Mouse (Mus musculus) lung, postnatal 10 days (tissue): ENCODE measurements around the gene Samd3.
A peak's percentile ranks its signal among the peaks of the same experiment; 100 is the strongest.

Experiments
- DNase-seq: peaks from one replicate; pipeline ENCODE4 v3.0.0; 2021

Samd3 gene

DNA sequence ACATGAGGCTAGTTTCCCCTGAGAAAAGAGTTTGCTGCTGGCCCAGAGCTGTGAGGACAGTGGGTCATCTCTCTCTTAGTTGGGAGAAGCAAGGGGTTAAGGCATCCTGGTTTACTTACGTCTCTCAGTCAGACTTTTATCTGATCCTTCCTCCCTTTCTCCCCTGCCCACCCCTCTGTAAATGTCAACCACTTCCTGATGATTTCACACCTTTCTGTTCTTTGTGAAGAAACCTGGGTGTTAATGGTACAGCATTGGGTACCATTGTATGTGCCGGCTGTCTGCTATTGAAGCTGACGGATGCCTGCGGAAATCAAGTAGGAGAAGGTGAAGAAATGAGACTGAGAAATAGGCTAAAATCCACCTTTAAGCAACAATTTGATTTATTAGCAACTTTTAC, at the start of gene Samd3:
Samd3 (plus strand) TSS at position 220 of the 400 bp plus-strand sequence.
- DNase-seq: no peak

DNA sequence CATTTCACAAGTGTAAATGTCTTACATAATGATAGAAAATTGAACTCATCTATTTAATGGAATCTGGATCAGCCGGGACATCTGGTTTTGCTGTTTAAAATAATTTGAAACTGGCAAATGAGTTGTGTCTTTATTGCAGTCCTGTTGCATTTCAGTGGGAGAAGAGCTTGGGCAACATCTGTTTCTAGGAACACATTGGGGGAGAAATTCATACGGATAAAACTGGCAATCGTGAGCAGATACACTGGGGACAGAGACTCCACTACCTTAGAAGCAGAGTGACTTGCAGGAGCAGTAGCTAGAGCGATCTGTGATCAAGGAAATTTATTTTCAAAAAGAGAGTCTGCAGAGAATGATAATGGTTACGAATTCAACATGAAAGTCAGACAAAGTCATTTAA, 44.2 kb upstream of the Samd3 start:
- DNase-seq: no peak

DNA sequence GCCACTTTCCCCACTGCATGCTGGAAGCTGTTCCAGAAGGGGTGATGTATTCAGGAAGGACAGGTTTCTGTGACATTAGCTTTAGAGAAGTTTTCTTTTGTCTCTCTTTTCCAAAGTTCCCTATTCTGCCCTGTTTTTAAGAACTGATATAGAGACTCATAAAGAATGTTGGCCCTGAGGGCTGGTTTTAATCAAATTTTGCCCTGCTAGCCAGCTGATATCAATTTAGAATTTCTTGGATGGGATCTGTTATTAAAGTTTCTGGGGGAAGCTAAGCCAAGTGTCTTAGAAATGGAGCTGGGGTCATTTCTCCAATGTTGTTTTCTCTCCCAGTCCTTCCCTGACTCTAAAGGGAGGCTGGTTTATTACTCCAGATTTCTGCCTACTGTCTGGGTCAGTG, 38.7 kb upstream of the Samd3 start:
- no peak for DNase-seq

DNA sequence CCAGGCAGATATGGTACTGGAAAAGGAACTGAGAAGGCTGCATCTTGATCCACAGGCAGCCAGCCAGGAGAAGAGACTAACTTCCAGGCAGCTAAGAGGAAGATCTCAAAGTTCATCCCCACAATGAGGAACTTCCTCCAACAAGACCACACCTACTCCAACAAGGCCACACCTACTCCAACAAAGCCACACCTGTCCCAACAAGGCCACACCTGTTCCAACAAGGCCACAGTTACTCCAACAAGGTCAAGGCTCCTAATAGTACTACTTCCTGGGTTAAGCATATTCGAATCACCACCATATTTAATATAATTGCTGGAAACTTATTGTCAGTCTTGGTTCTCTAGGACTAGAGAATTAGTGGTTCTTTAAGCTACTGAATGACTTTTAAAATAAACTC, 34.6 kb upstream of the Samd3 start:
- DNase-seq: no peak

DNA sequence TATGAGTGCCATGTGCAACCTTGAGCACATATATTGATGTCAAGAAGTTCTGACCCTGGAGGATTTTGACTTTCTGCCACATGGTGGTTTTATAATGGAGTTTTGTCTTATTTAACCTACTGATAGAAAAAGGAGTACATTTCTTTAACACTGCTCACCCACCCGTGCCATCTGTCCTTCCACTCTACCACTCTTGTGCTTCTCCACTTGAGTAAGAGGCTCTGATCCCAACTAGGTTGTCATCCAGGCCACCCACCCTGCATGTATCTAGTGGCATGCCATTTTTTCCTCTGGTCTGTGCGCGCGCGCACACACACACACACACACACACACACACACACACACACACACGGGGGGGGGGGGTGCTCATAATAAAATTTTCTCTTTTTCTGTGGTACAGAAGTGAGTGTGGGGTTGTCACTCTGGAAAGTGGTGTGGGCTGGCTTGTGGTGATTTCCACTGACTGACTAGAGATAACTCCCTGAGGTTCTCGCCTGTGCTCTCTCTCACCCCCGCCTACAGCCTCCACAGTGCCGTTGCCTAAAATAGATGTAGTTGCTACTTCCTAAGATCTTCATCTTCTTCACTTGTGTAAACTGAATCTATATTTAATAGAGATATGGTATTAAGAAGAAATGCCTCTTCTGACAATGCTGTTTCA, 26.7 kb upstream of the Samd3 start:
- DNase-seq: no peak

GRCm38 (mm10) chr10:26220729-26221128, 8.8 kb upstream of the Samd3 start:
- no peak for DNase-seq

GRCm38 (mm10) chr10:26226241-26226640, 3.3 kb upstream of the Samd3 start:
- DNase-seq: no peak

- peak; percentile 30 for DNase-seq
These were observed 2.8 kb upstream of the Samd3 start for GRCm38 (mm10) chr10:26226734-26227133.

DNA sequence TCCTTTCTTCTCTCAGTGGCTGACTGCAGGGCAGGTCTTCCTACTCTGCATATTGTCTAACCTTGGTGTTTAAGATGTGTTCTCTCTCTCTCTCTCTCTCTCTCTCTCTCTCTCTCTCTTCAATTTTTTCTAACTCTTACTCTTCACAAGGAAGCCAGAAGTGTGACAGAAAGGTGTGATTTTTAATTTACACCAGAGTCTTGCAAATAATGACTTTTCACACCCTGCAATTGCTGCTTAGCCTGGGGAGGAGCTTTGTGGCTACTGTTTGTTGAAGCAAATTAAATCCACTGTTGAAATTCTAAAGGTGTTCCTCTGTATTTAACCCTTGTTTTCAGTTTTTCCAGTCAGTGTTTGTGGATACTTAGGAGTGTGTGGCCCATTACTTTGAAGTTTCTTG, 1.3 kb upstream of the Samd3 start:
- DNase-seq: no peak

DNA sequence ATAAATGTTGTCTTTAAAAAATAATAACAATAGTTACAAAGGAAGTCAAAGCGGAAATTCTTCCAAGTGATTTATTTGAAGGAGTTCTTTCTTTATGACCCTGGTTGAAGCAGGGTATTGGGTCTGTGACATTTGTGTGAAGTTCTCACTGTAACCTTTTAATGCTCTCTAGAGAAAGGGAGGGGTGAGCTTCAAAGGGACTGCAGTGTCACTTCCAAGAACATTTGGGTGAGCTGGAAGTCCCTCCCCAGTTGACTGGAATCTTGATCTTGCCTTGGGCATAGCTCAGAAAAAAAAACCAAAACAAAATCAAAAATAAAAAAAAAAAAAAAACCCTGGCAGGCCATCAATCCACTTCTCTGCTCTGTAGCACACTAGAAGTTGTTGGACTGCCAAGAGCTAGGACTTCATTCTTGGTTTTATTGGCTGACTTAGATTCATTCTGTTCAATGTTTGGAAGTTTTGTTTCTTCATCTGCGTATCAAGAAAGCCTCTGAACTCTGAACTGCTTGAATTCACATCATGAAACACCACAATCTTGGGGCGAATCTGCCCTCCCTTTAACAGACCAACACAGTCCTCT, 2.7 kb downstream of the Samd3 start:
- no peak for DNase-seq

- peak; percentile 43 for DNase-seq
These were observed 9.1 kb downstream of the Samd3 start for GRCm38 (mm10) chr10:26238559-26238958.

GRCm38 (mm10) chr10:26239090-26239489, 9.6 kb downstream of the Samd3 start:
- no peak for DNase-seq

- DNase-seq: no peak
These were observed 13.7 kb downstream of the Samd3 start for GRCm38 (mm10) chr10:26243203-26243602.

DNA sequence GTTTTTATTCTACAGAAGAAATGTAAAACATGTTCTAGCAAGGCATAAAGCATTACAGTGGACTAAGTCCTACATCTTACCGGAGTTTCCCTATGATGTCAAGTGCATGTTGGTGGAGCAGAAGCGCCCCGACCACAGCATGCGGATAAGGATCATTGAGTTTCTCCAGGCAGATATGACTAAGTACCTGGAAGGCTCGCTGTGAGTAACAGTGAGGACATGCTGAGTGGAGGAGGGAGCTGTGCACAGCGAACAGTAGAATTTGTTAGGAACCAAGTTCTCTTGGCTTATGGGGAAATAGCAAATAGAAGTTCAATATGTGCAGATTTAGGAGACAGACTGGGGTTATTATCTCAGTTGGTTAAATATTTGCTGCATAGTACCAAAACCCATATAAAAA, 15.0 kb downstream of the Samd3 start:
- no peak for DNase-seq

GRCm38 (mm10) chr10:26249426-26250165, 20.1 kb downstream of the Samd3 start:
- DNase-seq: no peak

DNA sequence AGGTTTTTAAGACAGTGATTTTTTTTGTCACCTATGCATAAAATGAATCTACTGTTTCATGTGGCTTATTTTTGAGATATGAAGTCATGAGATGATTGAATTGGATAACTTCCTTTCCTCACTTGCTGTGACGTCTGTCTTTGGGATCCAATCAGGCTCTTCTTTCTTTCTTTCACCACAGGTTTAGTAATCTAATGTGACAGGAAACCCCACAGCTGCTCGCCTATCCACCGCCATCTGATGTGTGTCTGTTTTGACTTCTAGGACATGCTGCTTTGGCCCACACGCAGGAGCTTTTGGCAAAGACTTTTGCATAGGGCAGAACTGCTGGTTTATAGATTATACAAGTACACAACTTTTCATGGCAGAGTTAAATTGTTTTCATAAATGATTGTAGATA, 30.4 kb downstream of the Samd3 start:
- no peak for DNase-seq

GRCm38 (mm10) chr10:26263744-26264459, 34.4 kb downstream of the Samd3 start:
- no peak for DNase-seq

DNA sequence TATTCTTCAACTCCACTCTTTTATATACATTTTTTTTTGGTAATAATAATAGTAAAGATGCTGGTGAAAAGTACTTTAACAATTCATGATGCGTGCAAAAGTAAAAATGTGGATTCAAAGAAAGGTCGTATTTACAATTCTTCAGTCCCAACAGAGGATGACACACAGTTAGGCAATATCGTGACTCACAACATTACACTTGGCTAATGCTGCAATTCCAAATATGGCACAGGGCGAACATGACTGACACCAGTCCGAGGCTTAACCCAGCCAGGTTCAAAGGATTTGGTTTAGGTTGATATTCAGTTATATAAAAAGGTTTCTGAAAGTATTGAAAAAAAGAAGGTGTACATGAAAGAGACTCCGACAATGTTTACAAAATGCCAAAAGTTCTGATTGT, 45.9 kb downstream of the Samd3 start:
- no peak for DNase-seq

DNA sequence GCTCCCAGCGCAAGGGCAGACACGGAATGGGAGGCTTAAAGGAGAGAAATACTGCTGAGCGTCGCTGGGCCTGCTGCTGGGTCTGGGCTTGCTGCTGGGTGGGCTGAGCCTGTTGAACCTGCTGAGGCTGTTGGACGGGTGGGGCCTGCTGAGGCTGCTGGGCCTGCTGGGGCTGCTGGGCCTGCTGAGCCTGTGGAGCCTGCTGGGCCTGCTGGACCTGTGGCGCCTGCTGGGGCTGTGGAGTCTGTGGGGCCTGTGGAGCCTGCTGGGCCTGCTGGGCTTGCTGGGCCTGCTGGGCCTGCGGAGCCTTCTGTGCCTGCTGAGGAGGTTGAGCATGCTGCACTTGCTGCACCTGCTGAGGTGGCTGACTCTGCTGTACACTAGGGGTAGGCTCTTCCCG, 50.5 kb downstream of the Samd3 start:
- no peak for DNase-seq

- DNase-seq: no peak
These were observed 57.6 kb downstream of the Samd3 start for GRCm38 (mm10) chr10:26287136-26287535.

DNA sequence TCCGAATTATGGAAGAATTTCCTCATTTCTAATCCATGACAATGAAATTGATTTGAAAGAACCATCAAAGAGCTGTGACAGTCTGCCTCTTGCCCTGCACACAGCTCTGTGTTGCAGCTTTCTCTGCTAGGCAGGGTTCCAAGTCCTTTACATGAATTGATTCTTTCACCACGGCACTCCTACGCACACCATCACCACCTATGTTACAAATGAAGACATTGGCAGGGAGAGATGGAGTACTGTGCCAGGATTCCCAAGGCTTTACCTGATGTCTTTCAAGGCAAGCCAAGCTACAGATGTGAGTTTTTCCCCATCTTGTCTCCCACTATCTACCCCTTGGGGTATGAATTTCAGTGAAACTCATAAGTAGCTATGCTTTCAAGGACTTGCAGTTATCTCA, 67.7 kb downstream of the Samd3 start:
- DNase-seq: no peak

- DNase-seq: peak; percentile 14
These were observed 68.1 kb downstream of the Samd3 start for GRCm38 (mm10) chr10:26297626-26298025.

DNA sequence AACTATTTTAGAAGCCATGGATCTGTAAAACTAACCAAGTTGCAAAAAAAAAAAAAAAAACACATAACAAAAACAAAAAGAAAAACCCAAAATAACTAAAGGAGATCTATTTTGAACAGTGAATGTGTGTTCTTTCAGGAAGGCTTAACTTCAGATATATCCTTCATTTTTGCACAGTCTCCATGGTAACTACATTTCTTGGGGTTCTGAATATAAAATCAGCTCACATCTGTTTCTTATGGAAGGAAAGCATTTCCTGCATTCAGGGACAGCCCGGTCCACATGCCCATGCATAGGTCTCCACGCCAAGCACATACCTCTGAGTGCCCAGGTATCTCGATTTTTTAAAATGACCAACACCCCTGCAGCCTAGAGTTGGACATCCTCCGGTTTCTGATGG, 72.8 kb downstream of the Samd3 start:
- no peak for DNase-seq

DNA sequence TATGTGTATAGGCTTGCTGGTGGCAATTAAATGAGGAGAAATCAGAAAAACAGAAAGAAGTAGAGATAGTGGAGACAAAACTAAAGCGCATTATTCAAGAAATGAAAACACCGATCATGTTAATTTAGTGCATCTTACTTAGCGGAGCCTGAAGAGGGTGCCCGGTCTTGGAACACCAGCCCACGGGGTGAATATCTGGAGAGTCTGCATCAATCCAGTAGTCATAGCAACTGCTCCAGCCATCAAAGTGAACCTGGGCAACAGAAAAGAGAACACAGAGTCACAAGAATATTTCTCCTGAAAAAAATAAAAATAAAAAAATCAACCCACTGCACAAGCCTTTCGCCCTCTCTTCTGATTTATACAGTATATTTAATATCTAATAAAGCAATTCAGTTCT, 74.0 kb downstream of the Samd3 start:
- DNase-seq: no peak
